Mouse (Mus musculus): ENCODE data around the gene Etl4.

DNA sequence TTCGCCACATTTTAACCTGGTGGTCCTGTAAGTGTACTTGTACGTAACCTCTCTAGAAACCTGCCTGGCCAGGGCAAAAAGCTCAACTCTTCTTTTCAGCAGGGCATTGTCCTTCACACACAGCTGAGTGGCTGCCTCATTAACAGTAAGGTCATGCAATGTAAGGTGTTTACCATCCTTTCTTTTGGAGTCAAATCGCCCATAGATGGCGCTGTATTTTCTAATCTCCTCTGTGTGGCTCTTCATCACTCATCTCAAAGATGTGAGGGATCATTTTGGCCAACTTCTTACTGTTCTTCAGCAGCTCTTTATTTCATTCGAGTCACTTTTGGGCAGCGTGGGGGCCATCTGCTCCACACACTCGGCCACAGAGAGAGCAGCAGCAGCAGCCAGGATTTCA is 56.9 kb downstream of the Etl4 start:
- no peak for TF ChIP-seq GATA1 (IDR thresholded peaks at IDR 0.05; ENCODE audit: low read length)
- no peak for TF ChIP-seq TAL1 (IDR thresholded peaks at IDR 0.05; ENCODE audit: low read length)

Measured in erythroblast, embryonic 14.5 days (primary cell).